Mouse (Mus musculus): ENCODE data around the gene Tbc1d2.
"Not testable (repeated sequence)": the region's sequence is repeated elsewhere in the genome, so short reads cannot be mapped to it uniquely, and the experiment has no call there.

Tbc1d2 gene

GRCm38 (mm10) chr4:46580799-46581243 is 69.2 kb downstream of the Tbc1d2 start:
- POLR2A ChIA-PET, CTCF ChIA-PET: not testable (repeated sequence)

DNA sequence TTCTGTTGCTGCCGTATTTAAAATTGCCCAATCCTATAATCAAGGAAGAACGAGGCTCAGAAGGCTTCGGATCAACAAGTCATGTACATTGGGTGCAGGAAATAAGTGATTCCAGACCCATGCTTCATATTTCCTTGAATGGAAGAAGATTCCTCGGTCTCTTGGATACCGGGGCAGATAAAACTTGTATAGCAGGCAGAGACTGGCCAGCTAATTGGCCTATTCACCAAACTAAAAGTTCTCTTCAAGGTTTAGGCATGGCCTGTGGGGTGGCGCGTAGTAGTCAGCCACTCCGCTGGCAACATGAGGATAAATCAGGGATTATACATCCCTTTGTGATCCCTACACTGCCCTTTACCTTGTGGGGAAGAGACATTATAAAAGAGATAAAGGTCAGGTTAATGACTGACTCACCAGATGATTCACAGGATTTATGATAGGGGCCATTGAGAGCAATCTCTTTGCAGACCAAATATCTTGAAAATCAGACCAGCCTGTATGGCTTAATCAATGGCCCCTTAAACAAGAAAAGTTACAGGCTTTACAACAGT is 71.1 kb downstream of the Tbc1d2 start:
- POLR2A ChIA-PET, CTCF ChIA-PET: not testable (repeated sequence)

DNA sequence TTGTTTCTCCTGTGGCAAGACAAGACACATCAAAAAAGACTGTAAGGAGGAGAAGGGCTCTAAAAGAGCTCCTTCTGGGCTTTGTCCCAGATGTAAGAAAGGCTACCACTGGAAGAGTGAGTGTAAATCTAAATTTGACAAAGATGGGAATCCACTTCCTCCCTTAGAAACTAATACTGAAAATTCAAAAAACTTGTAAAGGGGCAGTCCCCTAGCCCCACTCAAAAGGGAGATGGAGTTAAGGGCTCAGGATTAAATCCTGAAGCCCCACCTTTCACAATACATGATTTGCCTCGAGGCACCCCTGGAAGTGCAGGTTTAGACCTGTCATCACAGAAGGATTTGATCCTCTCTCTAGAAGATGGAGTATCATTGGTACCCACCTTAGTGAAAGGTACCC is 71.8 kb downstream of the Tbc1d2 start:
- ChIA-PET CTCF (no interaction called here), POLR2A (no interaction called here)

- POLR2A ChIA-PET: interaction anchor here in 1 of 4 experiments (1.1 kb wide), 1 partner anchor 9 kb away, joined by 3 read pairs; no protein-coding TSS in a partner anchor
- CTCF ChIA-PET: not testable (repeated sequence)
These were observed 74.3 kb downstream of the Tbc1d2 start for GRCm38 (mm10) chr4:46575509-46576284.

DNA sequence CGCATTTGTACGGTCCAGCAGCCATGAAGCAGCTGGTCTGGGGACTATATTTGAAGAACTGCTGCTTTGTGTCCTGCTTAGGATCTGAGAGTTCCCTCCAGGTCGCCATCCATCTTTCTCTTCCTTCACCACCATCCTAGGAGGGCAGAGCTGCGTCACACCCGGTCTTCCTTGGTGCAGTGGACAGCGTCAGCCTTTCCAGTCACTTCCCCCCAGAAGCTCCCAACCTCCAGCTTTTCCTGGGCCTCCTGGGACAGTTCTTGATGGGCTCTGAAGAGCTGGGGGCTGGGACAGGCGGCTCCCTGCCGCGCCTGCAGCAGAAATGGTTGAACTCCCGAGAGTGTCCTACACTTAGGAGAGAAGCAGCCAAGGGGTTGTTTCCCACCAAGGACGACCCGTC is 75.2 kb downstream of the Tbc1d2 start:
- CTCF ChIA-PET: interaction anchor here in 1 of 4 experiments (2.3 kb wide), 1 partner anchor 67 kb away, joined by 5 read pairs; no protein-coding TSS in a partner anchor
- POLR2A ChIA-PET: interaction anchor here in 2 of 4 experiments (0.7 to 1.1 kb wide), 2 partner anchors 10 to 21 kb away, joined by 3 to 4 read pairs; no protein-coding TSS in a partner anchor

DNA sequence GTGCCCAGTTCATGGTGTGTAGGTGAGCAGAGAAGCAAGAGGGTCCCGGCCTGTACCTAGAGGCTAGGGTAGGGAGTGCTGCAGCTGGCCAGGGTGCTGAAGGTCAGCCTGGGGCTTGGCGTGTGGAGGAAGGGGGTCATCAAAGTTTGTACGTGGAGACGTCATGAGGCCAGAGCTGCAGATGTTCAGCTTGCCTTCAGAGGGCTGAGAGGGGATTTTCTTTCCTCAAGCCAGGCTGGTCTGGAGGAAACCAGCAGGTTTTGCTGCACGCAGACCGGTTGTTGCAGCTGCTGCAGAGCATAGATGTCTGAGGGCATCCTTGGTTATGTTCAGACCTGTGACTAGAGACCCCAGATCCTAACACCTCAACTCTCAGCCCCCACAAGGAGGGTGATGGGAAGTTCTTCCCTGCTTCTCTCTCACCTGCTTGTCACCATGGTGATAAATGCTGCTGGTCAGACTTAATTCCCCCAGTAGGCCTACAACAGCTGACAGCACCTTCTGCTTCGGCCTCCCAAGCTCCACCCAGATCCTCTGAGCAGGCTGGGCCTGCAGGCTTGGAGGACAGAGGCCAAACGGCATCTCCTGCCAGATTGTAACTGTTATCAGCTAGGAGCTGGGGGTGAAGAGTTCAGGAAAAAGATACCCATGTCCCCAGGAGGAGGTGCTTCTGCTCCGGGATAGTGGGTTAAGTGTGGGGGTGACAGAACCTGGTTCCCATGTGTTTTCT is 75.8 kb downstream of the Tbc1d2 start:
- POLR2A ChIA-PET: interaction anchor here in 2 of 4 experiments (0.7 to 1.1 kb wide), 2 partner anchors 11 to 20 kb away, joined by 3 to 4 read pairs; no protein-coding TSS in a partner anchor
- CTCF ChIA-PET: interaction anchor here in 1 of 4 experiments (2.3 kb wide), 1 partner anchor 66 kb away, joined by 5 read pairs; no protein-coding TSS in a partner anchor

- ChIA-PET POLR2A (no interaction called here), CTCF (no interaction called here)
These were observed 77.4 kb downstream of the Tbc1d2 start for GRCm38 (mm10) chr4:46572616-46573015.

- CTCF ChIA-PET: interaction anchor here in 1 of 4 experiments (0.6 kb wide), 1 partner anchor 31 kb away, joined by 4 read pairs; no protein-coding TSS in a partner anchor
These were observed 78.3 kb downstream of the Tbc1d2 start for GRCm38 (mm10) chr4:46571744-46572143.

DNA sequence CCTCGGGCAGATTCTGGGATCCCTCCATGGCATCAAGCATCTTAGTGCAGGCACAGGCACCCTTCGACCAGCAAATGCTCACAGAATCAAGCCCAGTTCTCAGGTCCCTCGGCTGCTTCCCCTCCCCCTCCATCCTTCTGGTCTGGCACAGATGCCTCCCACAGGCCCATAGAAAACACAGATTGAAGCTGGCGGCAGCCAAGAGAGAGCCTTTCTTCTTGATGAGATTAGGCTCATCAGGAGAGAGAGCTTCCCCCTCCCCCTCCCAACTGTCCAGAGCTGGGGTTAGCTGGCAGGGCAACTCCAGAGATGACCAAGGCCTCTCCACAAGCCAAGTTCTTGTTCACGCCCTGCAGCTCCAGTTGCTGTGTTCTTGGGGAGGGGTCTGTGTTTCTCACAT is 80.3 kb downstream of the Tbc1d2 start:
- CTCF ChIA-PET: interaction anchor here (0.6 to 0.7 kb wide), 4 partner anchors 25 to 933 kb away, joined by 3 to 5 read pairs (median 4); no protein-coding TSS in a partner anchor
- POLR2A ChIA-PET: interaction anchor here in 2 of 4 experiments (0.6 to 1.0 kb wide), 3 partner anchors 22 to 640 kb away, joined by 3 to 4 read pairs (median 4); no protein-coding TSS in a partner anchor

More at GRCm38 (mm10) chr4:46571744-46572143, 78.3 kb downstream of the Tbc1d2 start:
- POLR2A ChIA-PET: interaction anchor here in 1 of 4 experiments (0.6 kb wide), 1 partner anchor 247 kb away, joined by 3 read pairs; no protein-coding TSS in a partner anchor

GRCm38 (mm10) chr4:46568169-46568568 is 81.8 kb downstream of the Tbc1d2 start:
- ChIA-PET CTCF (interaction anchor here in 1 of 4 experiments (0.6 kb wide), 1 partner anchor 20 kb away, joined by 3 read pairs; no protein-coding TSS in a partner anchor), POLR2A (no interaction called here)

DNA sequence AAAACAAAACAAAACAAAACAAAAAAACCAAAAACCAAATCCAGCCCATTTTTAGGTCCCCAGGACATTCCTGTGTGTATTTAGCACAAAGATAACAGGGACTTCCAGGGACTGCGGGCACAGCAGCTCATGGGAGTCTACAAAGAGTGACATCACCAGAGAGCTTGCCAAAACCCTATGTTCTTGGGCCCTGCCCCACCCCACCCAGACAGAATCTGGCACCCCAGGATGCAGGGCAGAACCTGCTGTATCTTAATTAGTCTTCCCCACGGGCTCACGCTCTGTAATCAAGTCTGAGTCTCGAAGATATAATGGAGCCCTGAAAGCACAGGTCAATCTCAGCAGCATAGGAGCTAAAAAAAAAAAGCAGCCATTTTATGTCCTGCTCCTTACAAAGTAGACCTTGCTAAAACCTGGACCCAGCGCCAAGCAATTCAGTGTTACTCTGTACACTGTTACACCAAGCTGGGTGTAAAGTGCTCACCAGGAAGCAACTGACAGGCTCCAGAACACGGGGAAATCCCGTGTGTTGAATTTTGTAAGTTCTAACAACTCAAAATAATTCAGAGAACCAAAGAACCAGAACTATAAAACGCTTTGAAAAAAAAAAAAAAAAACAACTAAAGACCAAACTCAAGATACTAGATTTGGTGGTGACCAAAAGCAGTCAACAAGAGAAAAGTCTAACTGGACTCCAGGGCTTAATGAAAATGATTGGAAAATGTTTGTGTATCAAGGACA is 82.9 kb downstream of the Tbc1d2 start:
- ChIA-PET CTCF (interaction anchor here in 1 of 4 experiments (0.6 kb wide), 1 partner anchor 22 kb away, joined by 3 read pairs; no protein-coding TSS in a partner anchor), POLR2A (no interaction called here)

DNA sequence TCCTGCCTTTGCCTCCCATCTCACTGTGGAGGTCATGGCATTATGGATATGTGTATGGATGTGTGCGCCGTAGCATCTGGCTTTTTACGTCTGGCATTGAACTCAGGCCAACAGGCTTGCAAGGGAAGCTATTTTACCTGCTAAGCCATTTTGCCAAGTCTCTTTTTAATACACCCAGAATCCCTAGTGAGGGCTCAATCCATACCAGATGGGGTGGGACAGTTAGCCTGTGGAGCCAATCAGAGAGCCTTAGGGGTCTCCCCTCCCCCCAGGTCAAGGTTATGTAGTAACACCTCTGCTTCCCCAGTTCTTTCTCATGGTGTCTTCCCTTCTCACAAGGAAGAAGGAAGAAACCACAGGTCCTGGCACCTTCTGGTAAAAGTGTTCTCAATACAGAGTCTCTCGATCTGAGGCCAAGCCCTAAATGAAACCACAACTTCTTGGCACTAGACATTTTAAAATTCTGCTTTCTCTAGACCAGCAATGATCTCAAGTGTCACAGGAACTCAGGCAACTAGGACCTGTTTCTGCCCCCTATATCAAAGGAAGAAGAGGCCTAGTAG is 84.5 kb downstream of the Tbc1d2 start:
- CTCF ChIA-PET: no interaction called here

DNA sequence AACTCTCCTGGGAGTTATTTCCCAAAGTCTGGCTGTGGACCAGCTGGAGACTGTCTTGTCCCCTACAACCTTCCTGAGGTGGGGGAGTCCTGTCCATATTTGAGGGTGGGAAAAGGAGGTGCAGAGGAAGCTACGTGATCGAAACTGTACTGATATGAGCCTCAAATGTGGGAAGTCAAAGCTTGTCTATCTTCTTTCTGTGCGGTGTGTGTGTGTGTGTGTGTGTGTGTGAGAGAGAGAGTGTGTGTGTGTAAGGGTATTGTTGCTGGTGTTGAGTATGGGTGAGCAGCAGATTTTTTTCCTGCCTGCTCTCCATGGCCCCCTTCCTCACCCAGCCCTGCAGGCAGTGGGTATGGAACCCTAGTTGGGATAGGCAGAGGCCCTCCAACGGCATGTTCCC is 85.8 kb downstream of the Tbc1d2 start:
- ChIA-PET CTCF (interaction anchor here in 1 of 4 experiments (1.1 kb wide), 1 partner anchor 56 kb away, joined by 3 read pairs; no protein-coding TSS in a partner anchor), POLR2A (interaction anchor here in 1 of 4 experiments (0.6 to 0.7 kb wide), 2 partner anchors 25 to 80 kb away, joined by 3 read pairs; no protein-coding TSS in a partner anchor)

More for the DNA sequence above, 84.5 kb downstream of the Tbc1d2 start:
- POLR2A ChIA-PET: no interaction called here

DNA sequence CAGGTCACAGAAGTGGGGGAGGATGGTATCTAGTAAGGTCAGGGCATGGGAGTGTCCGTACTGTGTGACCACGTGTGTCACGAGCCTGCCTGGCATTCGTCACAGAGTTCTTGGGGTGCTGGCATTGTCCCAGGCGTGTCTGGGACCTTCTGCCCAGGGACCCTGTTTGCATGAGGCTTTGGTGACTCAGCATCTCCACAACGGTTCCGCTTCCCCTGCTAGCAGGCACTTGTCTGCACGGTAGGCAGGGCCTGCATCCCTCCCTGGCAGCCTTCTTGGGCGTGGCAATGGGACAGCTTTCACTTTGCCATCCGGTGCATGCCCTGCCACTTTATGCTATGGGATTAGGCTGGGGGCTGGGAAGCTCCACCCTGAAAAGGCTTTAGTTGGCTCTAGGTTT is 86.2 kb downstream of the Tbc1d2 start:
- POLR2A ChIA-PET: interaction anchor here in 2 of 4 experiments (0.7 to 0.9 kb wide), 2 partner anchors 10 to 26 kb away, joined by 3 read pairs; no protein-coding TSS in a partner anchor

GRCm38 (mm10) chr4:46562841-46563240 is 87.2 kb downstream of the Tbc1d2 start:
- ChIA-PET POLR2A (interaction anchor here in 1 of 4 experiments (0.9 kb wide), 1 partner anchor 9 kb away, joined by 3 read pairs; no protein-coding TSS in a partner anchor), CTCF (interaction anchor here in 3 of 4 experiments (0.6 to 0.8 kb wide), 3 partner anchors 19 to 49 kb away, joined by 3 to 5 read pairs (median 3); no protein-coding TSS in a partner anchor)

More for the DNA sequence above, 86.2 kb downstream of the Tbc1d2 start:
- CTCF ChIA-PET: interaction anchor here in 1 of 4 experiments (1.1 kb wide), 1 partner anchor 56 kb away, joined by 3 read pairs; no protein-coding TSS in a partner anchor

GRCm38 (mm10) chr4:46562037-46562436 is 88.0 kb downstream of the Tbc1d2 start:
- ChIA-PET CTCF (interaction anchor here in 2 of 4 experiments (0.6 kb wide), 2 partner anchors 18 to 39 kb away, joined by 3 read pairs; no protein-coding TSS in a partner anchor), POLR2A (no interaction called here)

DNA sequence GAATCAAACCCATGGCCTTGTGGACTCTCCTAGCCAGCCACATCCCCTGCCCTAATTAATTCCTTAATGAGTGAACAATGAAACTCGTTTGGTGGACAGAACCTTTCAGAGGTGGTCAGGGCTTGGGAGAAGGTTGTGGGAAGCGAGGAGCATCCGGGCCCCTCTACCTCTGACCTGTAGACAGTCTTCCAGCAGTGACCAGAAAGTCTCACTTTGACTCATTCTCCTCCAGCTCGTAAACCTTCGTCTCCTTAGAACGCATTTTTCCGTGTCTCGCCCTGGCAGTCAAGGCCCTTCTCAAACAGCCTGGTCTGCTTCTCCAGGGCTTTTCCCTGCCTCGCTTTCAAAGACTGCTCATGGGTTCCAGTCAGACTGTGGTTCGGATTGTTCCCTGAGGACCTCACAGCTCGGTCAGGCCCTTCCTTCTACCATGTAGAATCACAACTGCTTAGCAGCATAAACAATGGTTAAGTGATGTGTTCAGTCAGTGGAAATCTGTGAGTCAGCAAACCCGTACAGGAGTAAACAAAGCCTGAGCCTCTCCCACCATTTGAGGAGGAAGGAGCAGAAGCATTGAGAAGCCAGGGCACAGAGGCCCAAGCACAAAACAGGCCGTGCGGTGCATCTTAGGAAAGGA is 89.8 kb downstream of the Tbc1d2 start:
- ChIA-PET POLR2A (no interaction called here), CTCF (no interaction called here)
